Mouse (Mus musculus): Measurements from ENCODE around the gene Pard3b.

DNA sequence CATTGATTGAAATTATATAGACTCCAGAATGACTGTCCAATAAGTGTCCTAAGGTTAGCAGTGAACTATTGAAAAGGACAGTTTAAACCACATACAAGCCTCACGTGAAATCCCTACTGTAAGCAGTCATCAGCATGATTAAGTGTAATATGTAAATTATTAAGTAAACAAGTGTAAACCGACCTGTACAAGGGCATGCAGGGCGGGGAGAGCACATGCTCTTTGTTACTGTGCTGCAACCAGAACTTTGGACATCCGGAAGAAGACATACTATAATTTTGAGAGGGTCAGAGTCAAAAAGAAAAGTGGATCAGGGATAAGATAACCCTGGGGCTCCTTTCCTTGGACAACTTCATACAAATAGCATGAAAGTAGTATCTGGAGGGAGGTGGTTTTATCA is 749.4 kb downstream of the Pard3b start:
- TF ChIP-seq ZMIZ1 (IDR thresholded peaks at IDR 0.05; ENCODE audit: low read depth, low read length) (no peak), POLR2A (IDR thresholded peaks at IDR 0.05; ENCODE audit: low read depth, low read length) (no peak)
